Mouse (Mus musculus): Measurements from ENCODE around the gene Inpp4a. TPM values are rescaled to one million over a fixed set of nuclear protein-coding genes. Genes with fewer than 3 reads are reported as not detected.
A peak's percentile ranks its signal among the peaks of the same experiment; 100 is the strongest.

The Inpp4a gene
- 13.3 and 13.9 TPM in 2 replicates for polyA plus RNA-seq (2015; fragmentation: Nextera tagmentation; extraction: Ambion mirVana)

- peak; percentile 90 for ATAC-seq (ENCODE audit: low read depth)
- Histone ChIP-seq H3K27me3 (ENCODE audit: control insufficient read depth, insufficient read depth, low read depth, low read length) (no peaks in the 10 kb centered on the region), H3K9ac (ENCODE audit: low read length) (peak within 1 kb of the TSS; percentile 85), H3K9me3 (ENCODE audit: control insufficient read depth, low read length) (no peaks in the 10 kb centered on the region), H3K4me2 (ENCODE audit: low read depth, low read length) (peak within 1 kb of the TSS; percentile 89), H3K27ac (ENCODE audit: low read length) (peak within 1 kb of the TSS; percentile 40; the same call in 1 of the 2 replicates), H3K4me1 (replicated peaks; ENCODE audit: control insufficient read depth, insufficient read depth, low read length) (peaks cover 6% of the 10 kb centered on the region), H3K4me3 (ENCODE audit: low read length) (peak within 1 kb of the TSS; percentile 89), H3K36me3 (ENCODE audit: control insufficient read depth, insufficient read depth, low read length) (no peaks in the 10 kb centered on the region)
- under 1% methylated on average over 72 of the region's 77 CpGs for WGBS
Measured at GRCm38 (mm10) chr1:37299540-37300491, at the start of gene Inpp4a. Inpp4a (plus strand) TSS chr1:37299865.

GRCm38 (mm10) chr1:37250643-37251310, 48.9 kb upstream of the Inpp4a start:
- 37% methylated on average over 5 of the region's 5 CpGs for WGBS
- Histone ChIP-seq H3K36me3 (ENCODE audit: control insufficient read depth, insufficient read depth, low read length) (no peaks in the 10 kb centered on the region), H3K4me1 (replicated peaks; ENCODE audit: control insufficient read depth, insufficient read depth, low read length) (no peaks in the 10 kb centered on the region), H3K9me3 (ENCODE audit: control insufficient read depth, low read length) (no peaks in the 10 kb centered on the region), H3K27ac (ENCODE audit: low read length) (no peak overlapping the region), H3K9ac (ENCODE audit: low read length) (no peak overlapping the region), H3K27me3 (ENCODE audit: control insufficient read depth, insufficient read depth, low read depth, low read length) (no peaks in the 10 kb centered on the region), H3K4me3 (ENCODE audit: low read length) (no peak overlapping the region), H3K4me2 (ENCODE audit: low read depth, low read length) (no peak overlapping the region)
- no peak for ATAC-seq (ENCODE audit: low read depth)

GRCm38 (mm10) chr1:37258443-37258842, 41.2 kb upstream of the Inpp4a start:
- Histone ChIP-seq H3K9me3 (ENCODE audit: control insufficient read depth, low read length) (no peaks in the 10 kb centered on the region), H3K9ac (ENCODE audit: low read length) (no peak overlapping the region), H3K4me2 (ENCODE audit: low read depth, low read length) (no peak overlapping the region), H3K36me3 (ENCODE audit: control insufficient read depth, insufficient read depth, low read length) (no peaks in the 10 kb centered on the region), H3K27ac (ENCODE audit: low read length) (no peak overlapping the region), H3K4me3 (ENCODE audit: low read length) (no peak overlapping the region), H3K27me3 (ENCODE audit: control insufficient read depth, insufficient read depth, low read depth, low read length) (no peaks in the 10 kb centered on the region), H3K4me1 (replicated peaks; ENCODE audit: control insufficient read depth, insufficient read depth, low read length) (no peaks in the 10 kb centered on the region)
- WGBS, result 87% methylated on average over 2 of the region's 2 CpGs
- no peak for ATAC-seq (ENCODE audit: low read depth)

- Histone ChIP-seq H3K9me3 (ENCODE audit: control insufficient read depth, low read length) (no peaks in the 10 kb centered on the region), H3K9ac (ENCODE audit: low read length) (no peak overlapping the region), H3K27ac (ENCODE audit: low read length) (no peak overlapping the region), H3K36me3 (ENCODE audit: control insufficient read depth, insufficient read depth, low read length) (no peaks in the 10 kb centered on the region), H3K4me2 (ENCODE audit: low read depth, low read length) (no peak overlapping the region), H3K27me3 (ENCODE audit: control insufficient read depth, insufficient read depth, low read depth, low read length) (no peaks in the 10 kb centered on the region), H3K4me1 (replicated peaks; ENCODE audit: control insufficient read depth, insufficient read depth, low read length) (no peaks in the 10 kb centered on the region), H3K4me3 (ENCODE audit: low read length) (no peak overlapping the region)
- WGBS, result 4% methylated on average over 7 of the region's 7 CpGs
- ATAC-seq (ENCODE audit: low read depth), result peak; percentile 26; the same call in 1 of the 2 replicates
Measured at GRCm38 (mm10) chr1:37272464-37272863, 27.2 kb upstream of the Inpp4a start.

GRCm38 (mm10) chr1:37286556-37286955, 13.1 kb upstream of the Inpp4a start:
- H3K27ac ChIP-seq (ENCODE audit: low read length), result no peak overlapping the region
- H3K27me3 ChIP-seq (ENCODE audit: control insufficient read depth, insufficient read depth, low read depth, low read length), result no peaks in the 10 kb centered on the region
- WGBS, result 68% methylated on average over 7 of the region's 7 CpGs
- H3K4me3 ChIP-seq (ENCODE audit: low read length), result no peak overlapping the region
- no peak for ATAC-seq (ENCODE audit: low read depth)
- H3K4me1 ChIP-seq (replicated peaks; ENCODE audit: control insufficient read depth, insufficient read depth, low read length), result no peaks in the 10 kb centered on the region
- H3K36me3 ChIP-seq (ENCODE audit: control insufficient read depth, insufficient read depth, low read length), result no peaks in the 10 kb centered on the region
- H3K4me2 ChIP-seq (ENCODE audit: low read depth, low read length), result no peak overlapping the region
- peaks cover 5% of the 10 kb centered on the region; the same call in 1 of the 2 replicates for H3K9me3 ChIP-seq (ENCODE audit: control insufficient read depth, low read length)
- no peak overlapping the region for H3K9ac ChIP-seq (ENCODE audit: low read length)

- Histone ChIP-seq H3K27ac (ENCODE audit: low read length) (no peak overlapping the region), H3K4me1 (replicated peaks; ENCODE audit: control insufficient read depth, insufficient read depth, low read length) (no peaks in the 10 kb centered on the region)
- 69% methylated on average over 1 of the region's 1 CpGs for whole genome bisulfite sequencing
Measured at GRCm38 (mm10) chr1:37287748-37288147, 11.9 kb upstream of the Inpp4a start.

GRCm38 (mm10) chr1:37288181-37288935, 11.3 kb upstream of the Inpp4a start:
- Histone ChIP-seq H3K27ac (ENCODE audit: low read length) (no peak overlapping the region), H3K9ac (ENCODE audit: low read length) (no peak overlapping the region), H3K9me3 (ENCODE audit: control insufficient read depth, low read length) (peaks cover 5% of the 10 kb centered on the region; the same call in 1 of the 2 replicates), H3K27me3 (ENCODE audit: control insufficient read depth, insufficient read depth, low read depth, low read length) (no peaks in the 10 kb centered on the region), H3K4me3 (ENCODE audit: low read length) (no peak overlapping the region), H3K4me1 (replicated peaks; ENCODE audit: control insufficient read depth, insufficient read depth, low read length) (no peaks in the 10 kb centered on the region), H3K4me2 (ENCODE audit: low read depth, low read length) (no peak overlapping the region), H3K36me3 (ENCODE audit: control insufficient read depth, insufficient read depth, low read length) (no peaks in the 10 kb centered on the region)
- ATAC-seq (ENCODE audit: low read depth), result no peak
- WGBS, result 54% methylated on average over 11 of the region's 11 CpGs

More at GRCm38 (mm10) chr1:37287748-37288147, 11.9 kb upstream of the Inpp4a start:
- ATAC-seq (ENCODE audit: low read depth), result no peak
- H3K9ac ChIP-seq (ENCODE audit: low read length), result no peak overlapping the region
- H3K4me2 ChIP-seq (ENCODE audit: low read depth, low read length), result no peak overlapping the region
- H3K9me3 ChIP-seq (ENCODE audit: control insufficient read depth, low read length), result peaks cover 5% of the 10 kb centered on the region; the same call in 1 of the 2 replicates
- H3K4me3 ChIP-seq (ENCODE audit: low read length), result no peak overlapping the region
- H3K36me3 ChIP-seq (ENCODE audit: control insufficient read depth, insufficient read depth, low read length), result no peaks in the 10 kb centered on the region
- H3K27me3 ChIP-seq (ENCODE audit: control insufficient read depth, insufficient read depth, low read depth, low read length), result no peaks in the 10 kb centered on the region

GRCm38 (mm10) chr1:37288941-37289340, 10.7 kb upstream of the Inpp4a start:
- H3K9ac ChIP-seq (ENCODE audit: low read length), result no peak overlapping the region
- 76% methylated on average over 7 of the region's 7 CpGs for WGBS
- no peak overlapping the region for H3K4me3 ChIP-seq (ENCODE audit: low read length)
- no peaks in the 10 kb centered on the region for H3K4me1 ChIP-seq (replicated peaks; ENCODE audit: control insufficient read depth, insufficient read depth, low read length)
- H3K4me2 ChIP-seq (ENCODE audit: low read depth, low read length), result no peak overlapping the region
- 0 out of 2 replicates have a peak, but pooled peaks cover 3% of the 10 kb centered on the region for H3K9me3 ChIP-seq (ENCODE audit: control insufficient read depth, low read length)
- H3K27me3 ChIP-seq (ENCODE audit: control insufficient read depth, insufficient read depth, low read depth, low read length), result no peaks in the 10 kb centered on the region
- ATAC-seq (ENCODE audit: low read depth), result no peak
- H3K36me3 ChIP-seq (ENCODE audit: control insufficient read depth, insufficient read depth, low read length), result no peaks in the 10 kb centered on the region
- H3K27ac ChIP-seq (ENCODE audit: low read length), result no peak overlapping the region
